Mouse (Mus musculus): Measurements from ENCODE around the gene Psma3. TPM values are rescaled to one million over a fixed set of nuclear protein-coding genes. Genes with fewer than 3 reads are reported as not detected.

Gene Psma3
- polyA plus RNA-seq (2015; fragmentation: Nextera tagmentation; extraction: Ambion mirVana) = 511 and 556 TPM in 2 replicates

DNA sequence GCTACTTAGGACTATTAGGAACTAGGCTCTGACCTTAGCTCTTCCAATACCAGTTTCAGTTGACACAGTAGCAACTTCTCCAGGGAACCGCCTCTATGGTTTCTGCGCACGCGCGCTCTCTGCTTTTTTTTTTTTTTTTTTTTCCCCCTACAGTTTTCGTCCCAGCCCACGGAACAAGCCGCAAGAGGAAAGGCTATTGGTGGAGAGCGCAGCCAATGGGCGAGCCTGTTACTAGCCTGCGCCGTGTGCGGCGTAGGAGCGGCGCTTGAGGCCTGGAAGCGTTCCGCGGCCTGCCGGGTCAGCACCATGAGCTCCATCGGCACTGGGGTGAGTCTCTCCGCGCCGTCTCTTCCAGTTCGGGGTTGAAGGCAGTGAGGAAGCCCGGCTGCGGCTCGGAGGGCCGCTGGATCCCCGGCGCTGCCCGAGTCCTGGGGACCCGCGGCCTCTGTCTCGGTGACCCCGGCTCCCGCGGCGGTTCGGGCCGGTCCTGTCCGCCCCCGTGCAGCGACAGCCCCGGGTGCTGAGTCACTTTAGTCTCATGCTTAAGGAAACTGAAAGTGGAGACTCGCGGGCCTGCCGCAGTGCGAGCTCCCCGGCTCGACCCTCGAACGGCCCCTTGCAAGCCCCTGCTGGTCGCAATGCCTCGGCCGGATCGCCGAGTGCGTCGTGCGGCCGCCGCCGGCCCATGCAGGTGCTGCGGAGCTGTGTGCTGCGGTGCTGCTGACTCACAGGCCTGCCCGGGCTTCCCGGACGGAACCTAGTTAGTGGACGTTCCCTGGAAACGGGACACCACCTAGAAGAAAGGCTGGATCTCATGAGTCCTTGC lies at the start of gene Psma3:
Gene Psma3, plus strand, starts transcription at position 181 of the 826 bp plus-strand sequence.
- Histone ChIP-seq H3K9ac (peak within 1 kb of the TSS; percentile 98), H3K36me3 (peaks cover 11% of the 10 kb centered on the region), H3K27ac (peak within 1 kb of the TSS; percentile 98), H3K9me3 (no peaks in the 10 kb centered on the region), H3K4me2 (peak within 1 kb of the TSS; percentile 54), H3K4me3 (peak within 1 kb of the TSS; percentile 89), H3K27me3 (no peaks in the 10 kb centered on the region), H3K4me1 (peaks cover 6% of the 10 kb centered on the region)
- ATAC-seq (ENCODE audit: insufficient number of reproducible peaks, low FRiP score, low TSS enrichment, low read depth) = peak; percentile 99
- WGBS = under 1% methylated on average over 71 of the region's 71 CpGs

DNA sequence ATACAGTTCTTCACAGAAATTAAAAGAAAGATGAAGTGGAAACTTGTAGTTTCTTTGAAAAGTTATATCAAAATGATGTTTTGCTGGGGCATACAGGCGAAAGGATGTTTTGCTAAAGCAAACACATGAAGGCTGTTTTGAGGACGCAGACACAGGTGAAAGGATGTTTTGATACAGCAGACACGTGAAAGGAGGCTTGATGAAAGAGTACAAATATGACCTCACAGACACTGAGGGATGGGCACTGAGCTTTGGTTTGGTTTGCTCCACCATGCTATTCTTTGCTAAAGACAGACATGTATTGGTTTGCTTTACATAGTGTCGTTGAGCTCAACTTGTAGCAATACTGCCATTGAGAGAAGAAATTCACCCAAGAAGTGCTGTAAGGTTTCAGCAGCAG lies 44.6 kb upstream of the Psma3 start:
- Histone ChIP-seq H3K9ac (no peak overlapping the region), H3K27ac (no peak overlapping the region), H3K36me3 (no peaks in the 10 kb centered on the region), H3K27me3 (no peaks in the 10 kb centered on the region), H3K4me2 (no peak overlapping the region), H3K9me3 (no peaks in the 10 kb centered on the region), H3K4me1 (no peaks in the 10 kb centered on the region), H3K4me3 (no peak overlapping the region)
- WGBS = 86% methylated on average over 4 of the region's 4 CpGs
- no peak for ATAC-seq (ENCODE audit: insufficient number of reproducible peaks, low FRiP score, low TSS enrichment, low read depth)

DNA sequence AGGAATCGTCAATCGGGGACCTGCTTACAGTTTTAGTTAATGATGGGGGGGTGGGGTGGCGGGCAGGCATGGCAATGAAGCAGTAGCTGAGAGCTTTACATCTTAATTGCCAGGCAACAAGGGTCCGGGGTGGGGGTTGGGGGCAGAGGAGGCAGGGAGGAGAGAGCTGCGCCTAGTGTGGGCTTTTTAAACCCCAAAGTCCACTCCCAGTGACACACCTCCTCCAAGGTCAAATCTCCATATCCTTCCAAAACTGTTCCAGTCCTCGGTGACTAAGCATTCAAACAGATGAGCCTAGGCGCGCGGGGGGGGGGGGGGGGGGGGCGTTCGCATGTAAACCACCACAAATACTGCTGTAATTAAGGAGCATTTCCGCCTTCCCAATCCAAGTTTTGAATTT lies 37.3 kb upstream of the Psma3 start:
- Histone ChIP-seq H3K9me3 (no peaks in the 10 kb centered on the region), H3K9ac (peak overlapping the region; percentile 32; the same call in 1 of the 2 replicates), H3K27me3 (no peaks in the 10 kb centered on the region), H3K36me3 (peaks cover 7% of the 10 kb centered on the region), H3K27ac (peak overlapping the region; percentile 93), H3K4me3 (peak overlapping the region; percentile 58), H3K4me2 (peak overlapping the region; percentile 55), H3K4me1 (no peaks in the 10 kb centered on the region; the same call in 1 of the 2 replicates)
- ATAC-seq (ENCODE audit: insufficient number of reproducible peaks, low FRiP score, low TSS enrichment, low read depth) = no peak
- WGBS = 20% methylated on average over 12 of the region's 12 CpGs

DNA sequence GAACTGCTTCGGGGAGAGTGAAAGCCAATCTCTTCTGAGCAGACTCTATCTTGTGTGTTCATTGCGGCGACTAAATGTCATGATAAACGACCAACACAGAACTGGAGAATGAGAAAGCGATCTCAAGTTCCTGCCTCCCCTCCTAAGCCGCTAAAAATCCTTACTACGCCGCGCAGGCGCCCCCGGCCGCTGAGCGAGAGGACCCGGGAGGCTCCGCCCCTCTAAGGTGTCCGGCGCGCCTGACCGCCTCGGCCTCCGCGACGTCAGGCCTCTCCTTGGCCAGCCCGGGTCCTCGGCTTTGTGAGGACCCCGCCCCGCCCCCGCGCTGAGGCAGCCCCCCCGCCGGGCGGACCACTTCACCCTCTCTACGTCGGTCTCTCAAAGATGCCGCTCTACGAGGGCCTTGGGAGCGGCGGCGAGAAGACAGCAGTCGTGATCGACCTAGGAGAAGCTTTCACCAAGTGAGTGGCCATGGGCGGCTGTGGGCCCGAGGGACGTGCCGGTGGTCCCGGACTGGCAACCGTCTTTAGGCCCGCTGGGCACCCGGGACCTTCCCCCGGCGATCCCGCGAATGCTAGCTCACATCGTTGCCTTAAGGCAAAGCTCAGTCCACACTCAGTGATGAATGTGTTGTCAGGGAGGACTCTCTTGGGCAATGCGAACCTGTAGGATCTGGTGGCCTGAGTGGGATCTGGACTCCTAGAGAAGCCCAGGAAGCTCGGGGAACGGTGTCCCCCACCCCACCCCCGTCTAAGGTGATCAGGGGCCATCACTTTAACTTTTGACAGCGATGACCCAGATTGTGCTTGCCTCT lies 36.6 kb upstream of the Psma3 start, which contains the start of gene Actr10:
Gene Actr10, plus strand, starts transcription at position 287 of the 814 bp plus-strand sequence.
- ATAC-seq (ENCODE audit: insufficient number of reproducible peaks, low FRiP score, low TSS enrichment, low read depth) = peak; percentile 96
- Histone ChIP-seq H3K27me3 (no peaks in the 10 kb centered on the region), H3K4me3 (peak within 1 kb of the TSS; percentile 58), H3K9ac (peak within 1 kb of the TSS; percentile 83), H3K36me3 (peaks cover 12% of the 10 kb centered on the region), H3K4me1 (no peaks in the 10 kb centered on the region; the same call in 1 of the 2 replicates), H3K27ac (peak within 1 kb of the TSS; percentile 93), H3K4me2 (peak within 1 kb of the TSS; percentile 55), H3K9me3 (no peaks in the 10 kb centered on the region)
- under 1% methylated on average over 58 of the region's 59 CpGs for WGBS

- peaks cover 30% of the 10 kb centered on the region for H3K36me3 ChIP-seq
- H3K4me3 ChIP-seq = no peak overlapping the region
- no peaks in the 10 kb centered on the region; the same call in 1 of the 2 replicates for H3K4me1 ChIP-seq
- no peaks in the 10 kb centered on the region for H3K27me3 ChIP-seq
- H3K4me2 ChIP-seq = no peak overlapping the region
- no peaks in the 10 kb centered on the region for H3K9me3 ChIP-seq
- H3K9ac ChIP-seq = no peak overlapping the region
- no peak for ATAC-seq (ENCODE audit: insufficient number of reproducible peaks, low FRiP score, low TSS enrichment, low read depth)
- 93% methylated on average over 7 of the region's 7 CpGs for WGBS
- H3K27ac ChIP-seq = no peak overlapping the region
Measured at GRCm38 (mm10) chr12:70940806-70941205, 33.6 kb upstream of the Psma3 start.

GRCm38 (mm10) chr12:70944181-70944580 lies 30.2 kb upstream of the Psma3 start:
- Histone ChIP-seq H3K27me3 (no peaks in the 10 kb centered on the region), H3K9me3 (no peaks in the 10 kb centered on the region), H3K27ac (no peak overlapping the region), H3K4me1 (no peaks in the 10 kb centered on the region), H3K4me2 (no peak overlapping the region), H3K9ac (no peak overlapping the region), H3K36me3 (peaks cover 43% of the 10 kb centered on the region), H3K4me3 (no peak overlapping the region)
- 93% methylated on average over 5 of the region's 5 CpGs for WGBS
- no peak for ATAC-seq (ENCODE audit: insufficient number of reproducible peaks, low FRiP score, low TSS enrichment, low read depth)

GRCm38 (mm10) chr12:70946585-70947256 lies 27.7 kb upstream of the Psma3 start:
- Histone ChIP-seq H3K4me2 (no peak overlapping the region), H3K27me3 (no peaks in the 10 kb centered on the region), H3K4me3 (no peak overlapping the region), H3K9me3 (no peaks in the 10 kb centered on the region), H3K36me3 (peaks cover 52% of the 10 kb centered on the region), H3K9ac (no peak overlapping the region), H3K4me1 (no peaks in the 10 kb centered on the region), H3K27ac (no peak overlapping the region)
- ATAC-seq (ENCODE audit: insufficient number of reproducible peaks, low FRiP score, low TSS enrichment, low read depth) = no peak
- 93% methylated on average over 10 of the region's 10 CpGs for WGBS

- H3K4me2 ChIP-seq = no peak overlapping the region
- H3K4me1 ChIP-seq = no peaks in the 10 kb centered on the region
- H3K9me3 ChIP-seq = no peaks in the 10 kb centered on the region
- no peak overlapping the region for H3K4me3 ChIP-seq
- peaks cover 72% of the 10 kb centered on the region for H3K36me3 ChIP-seq
- WGBS = 91% methylated on average over 4 of the region's 4 CpGs
- H3K27me3 ChIP-seq = no peaks in the 10 kb centered on the region
- no peak overlapping the region for H3K9ac ChIP-seq
- H3K27ac ChIP-seq = no peak overlapping the region
- ATAC-seq (ENCODE audit: insufficient number of reproducible peaks, low FRiP score, low TSS enrichment, low read depth) = no peak
Measured at GRCm38 (mm10) chr12:70958640-70959039, 15.8 kb upstream of the Psma3 start.

DNA sequence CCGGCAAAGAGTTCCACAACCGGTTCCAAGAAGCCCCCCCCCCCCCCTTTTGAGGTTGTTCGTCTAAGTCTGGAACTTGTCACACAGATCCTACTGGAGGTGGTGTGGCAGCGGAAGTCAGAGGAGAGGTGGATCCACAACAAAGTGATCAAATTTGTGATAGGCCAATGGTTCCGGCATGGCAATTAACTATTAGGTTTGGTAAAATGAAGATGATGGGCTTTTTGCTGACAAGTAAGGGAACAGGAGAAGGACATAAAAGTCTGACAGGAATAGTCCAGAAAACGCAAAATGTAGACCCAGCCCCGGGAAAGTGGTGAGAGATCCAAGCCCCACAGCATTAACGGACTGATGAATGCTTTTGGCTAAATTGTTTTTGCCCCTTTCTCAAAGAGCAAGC lies 6.8 kb upstream of the Psma3 start:
- Histone ChIP-seq H3K4me3 (peak overlapping the region; percentile 57), H3K27me3 (no peaks in the 10 kb centered on the region), H3K9ac (peak overlapping the region; percentile 73), H3K9me3 (no peaks in the 10 kb centered on the region), H3K4me2 (peak overlapping the region; percentile 46), H3K27ac (peak overlapping the region; percentile 95), H3K4me1 (peaks cover 8% of the 10 kb centered on the region), H3K36me3 (peaks cover 18% of the 10 kb centered on the region)
- WGBS = 28% methylated on average over 8 of the region's 8 CpGs
- no peak for ATAC-seq (ENCODE audit: insufficient number of reproducible peaks, low FRiP score, low TSS enrichment, low read depth)

DNA sequence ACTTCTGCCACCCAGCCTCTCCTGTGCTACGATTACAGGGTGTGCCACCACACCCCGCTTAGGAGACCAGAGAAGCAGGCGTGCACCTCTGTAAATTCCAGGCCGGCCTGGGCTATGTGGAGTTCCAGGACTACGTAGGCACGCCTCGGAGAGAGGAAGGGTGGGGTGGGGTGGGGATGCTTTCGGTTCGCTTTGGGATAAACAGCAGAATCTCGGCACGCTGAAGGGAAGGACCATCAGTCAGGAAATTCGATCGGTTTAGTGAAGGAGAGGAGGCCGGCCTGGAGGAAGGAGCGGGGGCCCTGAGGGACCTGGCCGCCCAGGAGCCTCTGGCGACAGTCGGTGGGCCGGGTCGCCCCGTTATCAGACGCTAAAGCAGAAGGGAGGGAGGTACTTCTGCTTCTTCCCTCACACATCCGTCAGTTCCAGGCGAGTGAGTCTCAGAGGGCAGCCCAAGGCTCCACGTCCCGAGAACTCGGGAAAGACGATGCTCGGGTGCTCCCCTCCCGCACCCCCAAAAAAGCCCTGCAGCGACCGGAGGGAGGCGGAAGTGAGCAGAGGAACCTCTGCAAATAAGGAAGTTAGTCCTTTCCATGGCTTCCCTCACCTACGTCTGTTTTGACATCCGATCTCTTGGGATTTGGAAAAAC lies 6.2 kb upstream of the Psma3 start:
- WGBS = under 1% methylated on average over 35 of the region's 35 CpGs
- no peaks in the 10 kb centered on the region for H3K9me3 ChIP-seq
- H3K36me3 ChIP-seq = peaks cover 14% of the 10 kb centered on the region
- peak; percentile 88 for ATAC-seq (ENCODE audit: insufficient number of reproducible peaks, low FRiP score, low TSS enrichment, low read depth)
- peaks cover 8% of the 10 kb centered on the region for H3K4me1 ChIP-seq
- H3K27ac ChIP-seq = peak overlapping the region; percentile 95
- H3K4me2 ChIP-seq = peak overlapping the region; percentile 46
- peak overlapping the region; percentile 73 for H3K9ac ChIP-seq
- peak overlapping the region; percentile 57 for H3K4me3 ChIP-seq
- no peaks in the 10 kb centered on the region for H3K27me3 ChIP-seq

DNA sequence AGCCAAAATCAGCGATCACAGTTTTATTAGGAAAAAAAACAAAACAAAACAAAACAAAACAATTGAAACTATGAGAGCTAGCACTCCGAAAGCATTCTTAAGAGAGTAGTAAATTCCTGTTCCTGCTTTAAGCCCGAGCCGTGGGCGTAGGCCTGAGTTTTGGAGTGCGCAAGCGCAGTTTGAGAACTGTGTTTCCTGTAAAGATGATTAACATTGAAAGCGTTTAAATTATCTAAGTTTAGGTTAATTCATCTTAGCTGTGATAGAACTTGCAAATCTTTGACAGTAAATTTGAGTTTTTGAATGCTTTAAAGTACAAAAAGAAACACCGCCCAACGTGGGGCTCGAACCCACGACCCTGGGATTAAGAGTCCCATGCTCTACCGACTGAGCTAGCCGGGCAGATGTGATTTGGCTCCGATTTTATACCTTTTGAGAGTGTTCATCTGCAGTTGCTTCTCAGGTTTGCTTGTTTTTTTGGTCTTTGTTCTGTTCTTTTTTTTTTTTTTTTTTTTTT lies 5.6 kb upstream of the Psma3 start:
- peak; percentile 47; the same call in 1 of the 2 replicates for ATAC-seq (ENCODE audit: insufficient number of reproducible peaks, low FRiP score, low TSS enrichment, low read depth)
- Histone ChIP-seq H3K27ac (peak overlapping the region; percentile 95), H3K4me2 (peak overlapping the region; percentile 46), H3K27me3 (no peaks in the 10 kb centered on the region), H3K36me3 (peaks cover 9% of the 10 kb centered on the region), H3K9me3 (no peaks in the 10 kb centered on the region), H3K9ac (peak overlapping the region; percentile 73), H3K4me3 (peak overlapping the region; percentile 57), H3K4me1 (peaks cover 8% of the 10 kb centered on the region)
- 1% methylated on average over 15 of the region's 15 CpGs for WGBS

All from limb, embryonic 15.5 days (tissue).